Mouse (Mus musculus): Measurements from ENCODE around the gene Agtpbp1.

Agtpbp1 gene

DNA sequence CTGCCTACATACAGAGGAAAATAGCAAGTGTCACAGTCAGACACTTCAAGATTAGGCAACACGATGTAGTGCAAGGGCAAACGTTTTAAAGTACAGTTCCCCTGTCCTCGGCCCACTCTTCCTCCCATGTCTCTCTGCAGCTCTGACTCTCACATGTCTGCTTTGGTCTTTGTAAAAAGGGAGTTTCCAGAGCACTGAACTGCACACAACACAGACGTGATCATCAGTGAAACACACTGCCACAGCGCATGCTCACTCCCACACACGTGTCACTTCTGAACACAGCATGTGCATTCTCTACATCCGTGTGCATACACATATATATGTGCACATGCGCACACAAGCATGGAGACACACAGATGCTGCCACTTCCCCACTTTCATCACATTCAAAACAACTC, 54.5 kb downstream of the Agtpbp1 start:
- no peak for DNase-seq

DNA sequence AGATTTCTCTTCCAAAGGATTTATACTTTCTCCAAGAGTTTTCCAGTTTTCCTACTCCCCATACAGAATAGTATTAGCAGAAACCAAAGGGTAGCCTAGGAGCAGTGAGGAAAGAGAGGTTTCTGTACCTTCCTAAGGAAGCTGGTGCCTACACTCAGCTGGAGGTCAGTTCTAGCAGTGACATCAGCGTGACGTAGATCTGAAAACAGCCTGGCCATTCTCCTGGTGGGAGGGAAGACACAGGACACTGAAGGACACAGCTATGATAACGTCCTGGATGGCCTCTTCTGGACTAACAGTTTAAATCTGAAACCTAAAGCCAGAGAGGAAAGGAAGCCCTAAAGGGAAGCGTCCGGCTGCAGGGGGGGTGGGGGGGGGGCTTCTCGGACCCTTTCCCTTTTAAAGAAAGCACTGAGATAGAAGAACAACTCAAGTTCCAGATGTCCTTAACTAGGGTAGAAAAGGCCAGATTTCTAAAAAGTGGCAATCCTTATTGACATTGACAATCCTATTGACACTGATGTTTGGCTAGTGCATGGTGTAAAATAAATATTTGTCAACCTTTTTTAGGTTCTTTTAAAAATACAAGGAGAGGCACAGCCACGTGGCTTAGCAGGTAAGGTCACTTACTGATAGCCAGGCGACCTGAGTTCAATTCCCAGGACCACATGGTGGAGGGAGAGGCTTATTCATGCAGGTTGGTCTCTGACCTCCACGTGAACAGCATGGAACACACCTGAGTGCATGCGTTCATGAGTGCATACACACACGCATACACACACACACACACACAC, 63.6 kb downstream of the Agtpbp1 start:
- DNase-seq, result no peak

- DNase-seq, result no peak
Observed at GRCm38 (mm10) chr13:59520834-59521233, 64.2 kb downstream of the Agtpbp1 start.

DNA sequence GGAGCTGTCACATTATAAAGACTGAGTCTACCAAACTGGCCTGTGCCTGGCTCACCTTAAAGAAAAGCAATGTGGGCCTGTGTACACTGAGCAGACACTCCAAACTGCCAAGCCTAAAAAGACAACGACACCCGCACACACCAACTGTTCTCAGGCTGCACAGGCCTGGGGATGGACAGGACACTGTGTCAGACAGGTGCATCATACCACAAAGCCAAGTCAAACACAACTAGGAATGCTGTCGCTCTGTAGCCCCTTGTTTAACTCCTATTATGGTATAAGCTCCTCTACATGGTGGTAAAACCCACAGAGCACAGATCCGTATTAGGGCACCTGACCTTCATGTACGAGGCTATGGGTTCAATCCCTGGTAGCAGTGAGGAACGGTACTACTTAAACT, 65.5 kb downstream of the Agtpbp1 start:
- no peak for DNase-seq

- no peak for DNase-seq
Observed at GRCm38 (mm10) chr13:59518016-59518415, 67.0 kb downstream of the Agtpbp1 start.

DNA sequence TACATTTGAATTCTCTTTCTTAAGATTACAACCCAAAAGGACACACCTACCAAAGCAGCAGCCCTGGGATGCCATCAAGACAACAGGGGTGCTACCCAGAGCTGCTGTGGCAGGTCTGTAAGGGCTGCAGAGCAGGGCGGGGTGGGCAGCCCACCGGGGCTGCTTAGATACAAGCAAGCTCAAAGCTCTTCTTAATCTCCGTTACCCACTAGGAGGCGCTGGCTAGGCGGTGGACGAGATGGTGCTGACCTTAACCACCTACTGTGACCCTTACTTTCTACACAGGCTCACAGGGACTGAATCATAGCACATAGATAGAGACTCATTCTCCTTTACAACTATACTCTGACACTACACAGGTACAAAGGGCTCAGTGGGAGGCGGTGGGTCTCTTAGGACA, 70.0 kb downstream of the Agtpbp1 start:
- DNase-seq, result peak in 1 of 2 experiments; percentile 43

DNA sequence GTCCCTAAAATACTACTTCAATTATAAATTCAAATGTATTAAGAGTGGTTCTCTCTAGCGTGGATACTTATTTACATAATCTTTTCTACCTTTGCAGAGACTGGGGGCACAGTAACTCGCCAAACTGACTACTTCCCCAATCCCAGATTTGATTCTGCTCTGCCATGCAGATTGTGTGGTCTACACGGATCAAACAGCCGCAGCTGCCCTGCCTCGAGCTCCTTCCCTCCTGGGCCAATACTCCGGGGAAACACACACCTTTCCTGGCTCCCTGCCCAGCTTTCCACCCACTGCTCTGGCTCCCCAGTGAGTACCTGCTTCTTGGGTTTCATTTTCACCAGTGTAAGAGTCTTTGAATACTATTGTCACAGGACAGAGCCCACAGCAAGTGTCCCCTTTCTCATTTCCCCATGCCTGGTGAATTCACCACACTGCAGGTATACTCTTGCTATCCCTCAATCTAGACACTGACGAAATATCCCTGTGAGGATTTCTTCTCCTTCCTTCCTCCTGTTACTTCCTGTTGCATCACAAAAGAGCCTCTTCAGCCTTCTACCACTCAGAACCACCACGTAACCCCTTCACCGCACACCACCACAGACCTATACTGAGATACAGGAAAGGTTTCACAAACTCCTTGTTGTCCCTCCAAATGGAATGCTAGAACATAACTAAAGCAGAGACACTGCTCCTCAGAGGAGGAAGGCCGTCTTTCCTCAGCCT, 75.2 kb downstream of the Agtpbp1 start:
- peak in 1 of 2 experiments; percentile 24 for DNase-seq

DNA sequence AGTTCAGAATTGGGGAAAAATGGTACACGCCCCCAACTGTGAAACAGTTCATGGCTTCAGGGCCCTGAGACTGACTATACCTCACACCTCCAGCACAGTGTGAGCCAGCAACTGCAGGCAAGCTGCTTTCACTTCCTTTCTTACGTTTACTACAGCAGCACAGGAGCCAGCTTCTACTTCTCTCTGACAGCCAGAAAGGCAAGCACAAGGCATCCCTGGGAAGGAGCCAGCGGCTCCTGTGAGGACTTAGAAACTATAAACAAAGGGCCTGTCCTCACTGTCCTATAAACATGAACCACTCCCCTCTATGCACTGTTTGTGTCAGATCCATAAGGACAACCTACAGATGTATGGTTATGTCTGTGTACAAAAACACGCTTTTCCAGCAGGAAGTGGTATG, 76.4 kb downstream of the Agtpbp1 start:
- DNase-seq, result peak in 1 of 2 experiments; percentile 19

- DNase-seq, result no peak
Observed at GRCm38 (mm10) chr13:59506450-59506849, 78.6 kb downstream of the Agtpbp1 start.

DNA sequence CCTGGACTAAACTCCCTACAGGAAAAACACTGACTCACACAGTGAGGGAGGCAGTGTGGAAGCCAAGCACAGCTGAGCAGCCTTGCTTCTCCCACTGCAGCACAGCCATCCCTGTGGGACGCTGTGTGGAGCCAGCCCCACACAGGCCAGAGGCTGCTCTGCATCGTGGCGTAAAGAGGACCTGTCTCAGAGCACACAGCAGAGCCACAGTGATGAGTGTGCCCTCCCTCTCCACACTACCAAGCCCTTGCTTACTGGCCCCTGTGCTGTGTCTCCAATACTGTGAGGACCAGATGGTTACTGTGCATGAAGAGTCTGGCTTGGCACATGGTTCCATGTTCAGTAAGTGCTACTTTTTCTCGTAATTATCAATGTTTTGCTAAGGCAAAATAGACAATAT, 79.2 kb downstream of the Agtpbp1 start:
- no peak for DNase-seq

- DNase-seq, result no peak
Observed at GRCm38 (mm10) chr13:59503581-59503980, 81.4 kb downstream of the Agtpbp1 start.

DNA sequence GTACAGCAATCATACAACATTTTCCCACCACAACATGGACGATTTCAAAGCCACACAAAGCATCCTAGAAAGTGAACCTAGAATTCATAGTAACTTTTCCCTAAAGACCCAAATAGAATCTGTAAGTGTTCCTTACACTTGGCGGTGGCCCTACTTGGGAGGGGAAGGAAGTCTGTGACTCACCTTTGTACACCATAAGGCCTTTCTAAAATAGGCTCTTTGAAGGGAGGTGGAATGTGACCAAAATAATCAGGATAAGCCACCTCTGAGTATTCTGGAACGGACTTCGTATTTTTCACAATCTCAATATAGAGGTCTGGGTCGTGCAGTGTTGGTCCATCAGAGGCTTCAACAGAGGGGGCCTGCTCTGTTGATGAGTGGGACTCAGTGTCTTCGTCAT, 85.2 kb downstream of the Agtpbp1 start:
- no peak for DNase-seq

DNA sequence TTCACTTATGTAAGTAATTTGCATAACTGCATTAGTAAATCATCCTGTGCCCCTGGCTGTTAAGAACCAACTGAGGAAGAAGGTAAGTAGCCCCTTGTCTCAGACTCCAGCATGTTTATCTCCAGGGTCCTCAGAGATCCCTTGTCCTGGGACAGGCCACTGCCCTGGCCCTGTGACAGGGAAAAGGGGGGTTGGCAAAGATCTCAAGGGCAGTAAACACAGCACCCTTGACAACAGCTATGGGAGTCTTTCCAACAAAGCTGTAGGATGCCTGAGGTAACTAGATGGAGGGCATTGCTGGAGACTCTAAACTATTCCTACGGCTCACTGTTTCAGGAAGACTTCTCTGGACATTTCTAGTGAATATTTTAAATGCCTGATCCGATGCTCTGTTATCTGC, 85.7 kb downstream of the Agtpbp1 start:
- no peak for DNase-seq

GRCm38 (mm10) chr13:59498191-59498590, 86.8 kb downstream of the Agtpbp1 start:
- DNase-seq, result no peak

GRCm38 (mm10) chr13:59495839-59496238, 89.2 kb downstream of the Agtpbp1 start:
- no peak for DNase-seq

DNA sequence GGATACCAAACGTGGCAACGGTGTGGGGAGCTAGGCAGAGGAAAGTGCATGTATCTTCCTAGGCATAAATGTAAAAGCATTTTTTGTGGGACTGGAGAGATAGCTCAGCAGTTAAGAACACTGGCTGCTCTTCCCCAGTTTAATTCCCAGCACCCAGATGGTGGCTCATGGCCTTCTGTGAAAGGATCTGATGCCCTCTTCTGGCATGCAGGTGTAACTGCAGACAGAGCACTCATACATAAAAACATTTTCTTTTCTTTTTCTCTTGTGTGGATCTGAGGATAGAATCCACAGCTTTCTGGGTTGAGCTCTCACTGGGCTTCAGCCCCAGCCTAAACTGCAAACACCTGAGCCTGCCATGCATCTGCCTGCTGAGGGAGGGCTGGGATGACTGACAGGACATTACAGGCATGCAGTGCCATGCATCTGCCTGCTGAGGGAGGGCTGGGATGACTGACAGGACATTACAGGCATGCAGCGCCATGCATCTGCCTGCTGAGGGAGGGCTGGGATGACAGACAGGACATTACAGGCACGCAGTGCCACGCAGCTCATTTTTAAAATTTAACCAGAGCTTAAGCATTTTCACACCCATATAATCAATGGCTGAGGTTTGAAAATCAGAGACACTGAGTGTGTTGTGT, 90.3 kb downstream of the Agtpbp1 start:
- DNase-seq, result no peak

- DNase-seq, result no peak
Observed at GRCm38 (mm10) chr13:59490726-59491125, 94.3 kb downstream of the Agtpbp1 start.

- no peak for DNase-seq
Observed at GRCm38 (mm10) chr13:59489143-59489542, 95.9 kb downstream of the Agtpbp1 start.

GRCm38 (mm10) chr13:59487287-59487686, 97.7 kb downstream of the Agtpbp1 start:
- no peak for DNase-seq

DNA sequence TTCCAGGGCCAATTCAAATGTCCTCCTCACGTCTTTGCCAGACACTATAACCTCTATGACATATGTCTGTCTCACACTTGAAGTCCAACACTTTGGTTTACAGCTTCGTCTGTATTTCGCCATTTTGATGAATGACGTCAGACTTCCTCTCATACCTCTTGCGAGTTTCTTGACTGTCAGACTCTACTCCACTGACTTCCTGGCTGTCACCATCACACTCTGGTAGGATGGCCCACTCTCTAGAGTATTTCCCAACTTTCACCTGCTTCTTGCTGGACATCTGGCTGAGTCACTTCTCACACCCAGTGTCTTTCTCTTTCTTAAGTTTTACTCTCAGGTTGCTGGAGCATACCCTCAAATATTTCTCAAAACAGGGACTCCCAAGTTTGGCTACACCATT, 98.8 kb downstream of the Agtpbp1 start:
- no peak for DNase-seq

DNA sequence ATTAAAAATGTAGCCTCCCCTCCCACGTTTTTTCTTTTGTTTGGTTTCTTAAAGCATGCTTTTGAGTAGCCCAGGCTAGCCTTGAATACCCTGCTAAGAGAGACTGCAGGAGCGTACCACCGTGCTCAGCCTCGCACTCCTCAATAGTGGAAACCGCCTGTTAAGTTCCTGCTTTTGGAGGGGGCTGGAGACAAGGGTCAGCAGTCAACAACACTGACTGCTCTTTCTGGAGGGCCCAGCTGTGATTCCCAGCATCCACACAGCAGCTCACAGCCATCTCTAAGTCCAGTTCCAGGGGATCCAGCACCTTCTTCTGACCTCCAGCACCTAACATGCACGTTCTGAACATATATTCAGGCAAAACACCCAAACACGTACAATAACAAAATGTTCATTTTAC, 99.6 kb downstream of the Agtpbp1 start:
- DNase-seq, result no peak

GRCm38 (mm10) chr13:59481484-59481855, 103.6 kb downstream of the Agtpbp1 start:
- no peak for DNase-seq

DNA sequence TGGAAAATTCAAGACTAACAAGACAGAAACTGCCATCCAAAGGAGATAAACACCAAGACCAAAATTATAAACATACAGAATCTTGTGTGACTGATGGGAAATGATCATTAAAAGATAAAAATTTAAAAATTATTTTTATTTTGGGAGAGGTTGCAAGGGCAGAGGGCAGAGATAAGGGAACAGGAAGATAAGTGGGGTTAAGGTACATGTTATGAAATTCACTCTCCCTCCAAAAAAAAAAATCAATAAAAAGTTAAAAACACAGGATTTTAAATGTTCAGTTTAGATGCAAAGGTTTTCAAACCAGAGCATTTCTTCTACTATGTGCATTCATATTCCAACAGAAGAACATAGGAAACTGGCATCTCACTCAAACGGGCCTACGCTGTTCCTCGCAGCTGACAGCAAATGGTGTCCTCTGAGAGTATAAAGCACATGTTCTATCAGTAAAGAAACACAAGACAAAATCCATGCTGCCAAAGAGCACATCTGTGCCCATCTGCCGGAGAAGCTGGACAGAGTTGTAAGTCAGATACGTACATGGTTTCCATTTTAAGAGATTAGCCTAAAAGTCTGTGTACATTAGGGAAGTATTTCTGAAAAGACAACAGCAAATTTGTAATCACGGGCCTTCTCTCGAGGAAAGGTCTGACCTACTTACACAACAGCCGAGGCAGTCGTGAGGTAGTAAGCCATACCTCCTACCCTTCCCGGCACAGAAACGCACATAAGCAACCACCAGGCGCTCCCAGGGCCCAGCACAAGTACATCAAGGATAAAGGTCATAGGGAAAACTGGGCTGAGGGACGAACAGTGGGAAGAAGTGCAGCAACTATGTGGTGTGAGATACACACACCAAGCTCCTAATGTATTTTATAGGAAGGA, 104.2 kb downstream of the Agtpbp1 start:
- no peak for DNase-seq

Data from spleen, adult 18-20 months (tissue).